Mouse (Mus musculus): Measurements from ENCODE around the gene Gm49395.

DNA sequence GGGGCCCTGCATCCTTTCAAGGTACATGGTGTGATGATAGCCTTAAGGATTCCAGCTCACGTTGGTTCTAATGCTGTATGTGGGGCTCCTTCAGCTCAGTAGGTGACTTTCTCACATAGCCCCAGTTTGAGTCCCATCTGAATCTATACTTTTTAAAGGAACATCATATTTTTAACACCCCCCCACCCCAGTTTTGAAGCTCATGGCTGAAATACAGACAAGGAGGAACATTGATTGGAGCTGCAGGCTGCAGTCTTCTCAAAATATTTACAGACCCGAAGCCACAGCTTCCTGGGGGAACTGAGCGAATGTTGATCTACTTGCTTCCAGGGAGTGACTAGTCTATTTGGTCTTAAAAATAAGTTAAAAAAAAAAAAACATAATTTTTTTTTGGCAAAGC, 98.9 kb downstream of the Gm49395 start:
- TF ChIP-seq CTCF (IDR thresholded peaks at IDR 0.05; ENCODE audit: low read depth, low read length) (no peak), POLR2AphosphoS5 (IDR thresholded peaks at IDR 0.05; ENCODE audit: insufficient replicate concordance, low read depth, low read length) (no peak)
